Mouse (Mus musculus): Measurements from ENCODE around the gene Rgs6.
A peak's percentile ranks its signal among the peaks of the same experiment; 100 is the strongest.

The Rgs6 gene

DNA sequence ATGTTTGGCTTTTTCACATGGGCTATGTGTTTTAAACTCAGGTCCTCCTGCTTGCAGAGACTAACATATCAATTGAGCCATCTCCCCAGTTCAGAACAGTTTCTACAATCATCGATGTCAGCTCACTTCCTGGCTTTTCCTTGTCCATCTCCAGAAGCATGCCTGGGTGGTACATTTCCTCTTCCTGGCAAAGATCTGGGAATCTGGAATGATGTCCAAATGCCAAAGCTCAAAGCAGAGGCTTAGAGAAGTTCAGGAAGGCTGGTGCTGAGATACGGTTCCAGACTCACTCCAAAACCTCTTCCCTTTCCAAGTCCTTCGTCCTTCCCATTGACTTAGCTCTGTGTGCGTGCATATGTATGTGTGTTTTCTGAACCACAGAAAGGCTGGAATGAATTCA, 59.8 kb downstream of the Rgs6 start:
- DNase-seq (ENCODE audit: low spot score) = no peak

DNA sequence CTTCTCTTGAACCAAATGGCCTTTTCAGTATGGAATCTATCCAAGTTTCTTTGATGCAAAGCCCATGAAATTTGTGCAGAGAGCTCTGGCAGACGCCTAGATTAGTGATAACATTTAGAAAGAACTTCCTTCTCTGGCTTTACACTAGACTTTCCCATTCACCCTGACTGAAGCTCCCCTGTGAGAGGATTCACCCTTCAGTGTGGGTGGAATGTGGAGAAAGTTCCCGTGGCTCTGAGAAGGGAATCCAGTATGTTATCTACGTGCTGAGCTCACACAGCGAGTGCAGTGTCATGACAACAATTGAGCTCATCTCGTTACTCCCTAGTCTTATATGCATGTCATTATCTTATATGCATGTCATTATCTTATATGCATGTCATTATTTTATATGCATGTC, 61.9 kb downstream of the Rgs6 start:
- DNase-seq (ENCODE audit: low spot score) = no peak

DNA sequence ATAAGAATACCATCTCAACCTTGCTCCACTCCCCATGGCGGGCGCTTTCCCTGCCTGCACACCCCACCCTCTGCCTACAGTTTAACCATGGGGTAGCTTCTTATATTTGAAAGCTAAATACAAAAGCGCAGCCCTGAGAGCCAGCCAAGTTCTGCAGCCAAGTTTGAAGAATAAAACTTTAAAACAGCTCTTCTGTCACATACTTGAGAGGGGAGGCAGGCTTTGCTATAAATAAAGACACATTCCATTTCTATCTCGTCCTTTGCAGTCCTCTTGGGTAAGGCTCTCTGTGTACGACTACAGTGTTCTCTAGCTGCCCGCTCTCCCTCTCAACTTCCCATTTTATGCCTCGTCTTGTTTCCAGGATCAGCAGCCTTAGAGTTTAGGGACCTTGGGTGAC, 76.5 kb downstream of the Rgs6 start:
- no peak for DNase-seq (ENCODE audit: low spot score)

DNA sequence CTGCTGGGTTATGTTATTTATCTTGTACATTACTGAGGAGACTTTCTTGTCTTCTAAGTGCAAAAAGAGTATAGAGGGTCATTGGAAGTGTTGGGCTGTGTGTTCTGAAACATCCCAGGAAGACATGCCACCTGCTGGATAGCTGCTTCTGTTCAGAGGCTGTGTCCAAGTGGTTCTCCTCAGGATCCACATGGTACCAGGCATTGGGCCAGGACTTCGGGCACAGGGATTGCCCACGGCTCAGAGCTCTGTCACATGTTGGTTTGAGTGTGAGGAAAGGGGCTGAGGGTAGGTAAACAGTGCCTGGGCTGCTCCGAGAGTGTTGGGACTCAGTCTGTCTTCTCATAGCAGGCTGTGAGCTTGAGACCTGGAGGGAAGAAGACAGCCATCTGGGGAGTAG, 79.3 kb downstream of the Rgs6 start:
- DNase-seq (ENCODE audit: low spot score) = no peak

DNA sequence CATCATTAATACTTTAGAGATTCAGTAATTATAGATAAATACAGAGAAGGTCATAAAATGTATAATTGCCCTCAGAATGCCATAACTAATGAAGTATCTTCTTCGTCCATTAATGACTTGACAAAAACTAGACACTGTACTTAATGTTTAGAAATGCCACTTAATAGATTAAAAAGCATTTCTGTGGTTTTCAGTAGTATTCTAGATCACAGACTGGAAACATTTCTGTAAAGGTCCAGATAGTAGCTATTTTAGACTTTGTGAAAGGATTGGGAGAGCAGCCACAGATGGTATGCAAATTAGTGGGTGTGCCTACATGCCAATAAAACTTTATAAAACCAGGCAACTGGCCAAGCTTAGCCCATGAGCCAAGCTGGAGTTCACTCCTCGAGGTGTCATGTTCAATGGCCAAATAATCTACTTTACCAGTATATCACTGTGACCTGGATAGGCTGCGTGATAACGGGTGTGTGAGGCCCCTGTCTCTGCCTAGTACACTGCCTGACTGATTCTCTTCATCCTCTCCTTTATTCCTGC, 82.2 kb downstream of the Rgs6 start:
- no peak for DNase-seq (ENCODE audit: low spot score)

DNA sequence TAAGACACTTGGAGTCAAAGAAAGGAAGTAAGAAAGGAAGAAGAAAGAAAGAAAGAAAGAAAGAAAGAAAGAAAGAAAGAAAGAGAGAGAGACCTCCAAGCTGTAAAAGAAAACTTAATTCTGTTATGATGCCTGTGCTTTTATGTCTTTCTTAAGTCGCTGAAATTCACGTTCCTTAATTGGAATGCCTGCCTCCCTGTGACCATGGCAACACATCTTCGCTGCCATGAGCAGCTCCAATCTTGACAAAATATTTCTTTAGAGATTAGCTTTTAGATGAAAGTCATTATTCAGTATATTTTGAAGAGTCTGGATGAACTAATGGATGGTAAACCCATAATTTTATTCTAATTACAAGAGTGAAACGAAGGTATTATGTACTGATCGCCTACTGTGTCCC, 83.5 kb downstream of the Rgs6 start:
- no peak for DNase-seq (ENCODE audit: low spot score)

DNA sequence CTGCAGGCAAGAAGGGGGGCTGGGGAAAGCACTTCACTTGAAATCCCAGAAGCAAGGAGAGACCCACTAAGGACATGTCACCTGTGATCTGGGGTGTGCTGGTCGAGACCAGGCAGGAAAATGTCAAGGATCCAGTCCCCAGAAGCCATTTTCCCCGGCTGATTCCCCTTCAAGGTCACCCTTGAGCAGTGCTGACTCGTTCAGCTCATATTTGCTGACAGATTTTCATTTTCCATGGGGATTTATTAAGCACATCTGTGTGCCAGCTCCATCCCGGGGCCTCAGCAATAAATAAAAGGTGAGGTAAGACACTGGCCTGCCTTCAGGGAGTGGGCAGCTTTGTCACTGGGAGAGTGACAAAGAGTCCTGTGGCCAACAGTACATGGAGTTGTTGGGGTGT, 87.0 kb downstream of the Rgs6 start:
- DNase-seq (ENCODE audit: low spot score) = no peak

DNA sequence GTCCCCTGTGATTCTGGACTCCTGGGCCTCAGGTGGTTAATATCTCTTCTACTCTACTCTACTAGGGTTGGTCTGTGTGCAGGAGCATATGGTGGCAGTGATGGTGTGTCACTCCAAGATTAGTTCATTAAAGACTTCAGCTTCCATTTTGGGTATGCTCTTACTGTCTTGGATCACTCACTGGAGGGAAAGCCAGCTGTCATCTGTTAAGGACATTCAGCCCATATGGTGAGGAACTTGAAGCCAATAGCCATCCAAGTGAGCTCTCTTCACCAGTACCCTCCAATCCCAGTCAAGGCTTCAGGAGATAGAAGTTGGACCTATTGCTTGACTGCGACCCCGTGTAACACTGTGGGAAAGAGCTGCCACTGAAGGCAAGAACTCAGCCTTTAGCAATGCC, 98.9 kb downstream of the Rgs6 start:
- DNase-seq (ENCODE audit: low spot score) = no peak

DNA sequence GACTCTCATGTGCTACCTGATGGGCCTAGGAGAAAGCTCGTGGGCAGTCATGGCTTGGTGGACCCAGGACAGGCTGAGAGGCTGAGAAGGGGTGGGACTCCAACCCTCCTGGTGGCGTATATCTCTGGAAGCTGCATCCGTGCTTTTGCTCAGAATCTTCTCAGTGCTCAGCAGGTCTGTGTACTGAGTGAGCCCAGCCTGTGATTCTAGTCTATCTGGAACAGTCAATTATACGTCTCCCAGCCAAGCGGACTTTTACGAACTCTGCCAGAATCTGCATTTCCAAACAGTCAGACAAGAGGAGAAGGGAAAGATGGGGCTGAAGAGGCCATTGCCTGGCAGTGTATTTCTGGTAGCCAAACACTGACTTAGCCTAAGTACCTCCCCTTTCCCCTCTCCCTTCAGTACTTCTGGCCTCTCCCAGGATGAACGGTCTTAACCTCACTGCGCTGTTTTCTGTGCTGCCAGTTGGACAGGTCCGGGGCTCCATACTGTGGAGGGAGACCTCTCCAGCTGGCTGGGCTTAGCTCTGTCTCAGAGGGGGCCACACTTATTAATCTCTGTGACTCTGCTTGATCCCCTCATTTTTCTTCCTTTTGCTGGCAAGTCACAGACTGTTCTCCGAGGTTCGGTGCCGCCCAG, 110.9 kb downstream of the Rgs6 start:
- DNase-seq (ENCODE audit: low spot score) = no peak

DNA sequence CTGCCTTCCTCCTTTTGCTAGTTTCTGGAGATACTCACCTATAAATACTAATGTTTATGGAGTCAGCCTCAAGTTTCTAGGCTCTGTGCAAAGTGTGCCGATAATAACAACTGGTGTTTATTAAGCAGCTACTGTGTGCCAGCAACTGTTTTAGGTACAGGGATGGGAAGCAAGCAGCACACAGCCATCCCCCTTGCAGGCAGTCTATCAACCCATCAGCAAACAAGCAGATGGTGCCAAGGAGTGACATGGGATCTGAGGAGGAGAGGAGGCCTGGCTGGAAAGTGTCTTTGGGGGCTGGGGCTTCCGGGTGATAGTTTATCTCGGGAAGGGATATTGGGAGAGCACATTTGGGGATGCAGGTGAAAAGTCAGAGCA, 111.4 kb downstream of the Rgs6 start:
- DNase-seq (ENCODE audit: low spot score) = no peak

DNA sequence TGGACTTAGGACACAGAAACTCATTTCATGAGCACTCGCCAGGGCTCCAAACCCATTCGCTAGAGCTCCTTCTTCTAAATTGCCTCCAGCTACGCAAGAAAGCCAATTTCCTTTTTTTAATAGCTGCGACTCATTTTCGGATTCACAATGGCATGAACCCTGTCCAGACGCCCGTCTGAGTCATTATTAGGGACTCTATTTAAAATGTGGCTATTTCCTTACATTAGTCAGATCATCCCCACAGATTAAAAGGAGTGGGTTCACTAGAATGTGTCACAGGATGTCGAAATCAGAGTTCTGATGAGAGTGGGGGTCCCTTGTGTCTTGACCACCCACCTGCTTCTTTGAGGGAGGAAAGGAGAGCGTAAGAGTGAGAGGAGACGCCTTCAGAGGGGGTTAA, 112.1 kb downstream of the Rgs6 start:
- no peak for DNase-seq (ENCODE audit: low spot score)

DNA sequence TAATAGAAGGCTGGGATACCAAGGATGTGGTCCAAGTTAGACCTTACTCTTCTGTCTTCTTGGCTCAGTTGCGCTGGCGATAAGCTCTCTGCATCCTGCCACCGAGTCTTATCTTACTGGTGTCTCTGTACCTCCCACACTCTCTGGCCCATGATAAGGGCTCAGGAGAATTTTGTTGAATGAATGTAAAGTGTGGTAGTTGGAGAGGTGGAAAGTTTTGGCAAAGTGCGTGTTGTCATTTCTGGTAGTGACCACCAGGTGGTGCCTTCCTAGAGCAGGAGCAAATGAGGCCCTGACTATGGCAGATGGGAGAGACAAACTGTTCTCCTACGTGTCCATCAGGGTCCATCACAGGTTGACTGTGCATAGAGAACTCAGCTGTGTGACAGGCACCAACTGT, 112.7 kb downstream of the Rgs6 start:
- DNase-seq (ENCODE audit: low spot score) = peak; percentile 35

DNA sequence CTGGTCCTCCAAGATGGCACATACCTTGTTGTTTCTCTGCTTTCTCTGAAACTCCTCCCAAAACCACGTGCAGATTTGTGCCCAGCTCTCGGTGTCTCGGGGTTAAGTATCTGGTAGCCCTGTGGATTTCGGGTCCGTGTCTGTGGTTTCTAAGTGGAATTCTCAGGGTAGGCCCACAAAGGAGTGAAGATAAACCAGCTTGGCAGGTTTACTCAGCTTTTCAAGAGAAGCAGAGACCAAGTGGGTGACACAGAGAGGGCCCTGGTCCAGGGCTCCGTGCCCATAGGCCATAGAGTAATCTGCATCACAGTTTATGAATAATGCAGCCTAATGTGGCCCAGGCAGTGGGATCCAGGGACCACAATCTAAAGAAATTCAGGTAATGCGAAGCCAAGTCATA, 113.3 kb downstream of the Rgs6 start:
- DNase-seq (ENCODE audit: low spot score) = no peak

DNA sequence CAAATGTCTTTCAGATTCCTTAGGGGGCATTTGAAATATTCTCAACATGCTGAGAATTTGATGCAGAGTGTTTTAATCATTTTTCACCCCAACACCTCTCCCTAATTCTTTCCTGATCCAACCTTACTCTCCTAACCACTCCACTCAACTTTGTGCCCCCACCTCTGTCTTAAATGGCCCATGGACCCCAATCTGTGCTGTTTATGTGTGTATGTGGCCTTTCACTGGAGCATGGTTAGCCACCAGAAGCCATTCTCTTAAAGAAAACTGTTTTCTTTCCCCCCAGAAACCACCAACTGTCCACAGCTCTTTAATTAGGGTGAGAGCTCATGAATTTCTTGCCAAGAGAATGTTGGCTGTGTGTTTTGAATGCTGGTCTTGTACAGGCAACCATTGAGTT, 122.3 kb downstream of the Rgs6 start:
- no peak for DNase-seq (ENCODE audit: low spot score)

DNA sequence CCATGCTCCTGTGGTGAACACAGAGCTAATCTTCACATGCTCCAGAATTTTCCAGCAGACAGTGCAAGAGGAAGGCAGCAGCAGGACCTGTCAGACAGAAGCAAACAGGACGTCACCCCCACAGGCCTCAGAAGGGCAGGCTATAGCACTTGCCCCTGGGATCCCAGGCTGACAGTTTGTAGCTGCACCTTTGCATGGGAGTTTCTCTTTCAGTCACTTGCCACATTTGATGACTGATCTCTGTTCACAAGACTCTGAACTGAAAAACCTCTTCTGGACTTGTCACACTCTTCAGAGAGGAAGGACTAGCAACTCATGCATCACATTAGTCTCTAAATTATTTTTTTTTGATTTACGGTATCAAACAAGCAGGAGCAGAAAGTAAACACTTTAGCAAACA, 126.2 kb downstream of the Rgs6 start:
- no peak for DNase-seq (ENCODE audit: low spot score)

DNA sequence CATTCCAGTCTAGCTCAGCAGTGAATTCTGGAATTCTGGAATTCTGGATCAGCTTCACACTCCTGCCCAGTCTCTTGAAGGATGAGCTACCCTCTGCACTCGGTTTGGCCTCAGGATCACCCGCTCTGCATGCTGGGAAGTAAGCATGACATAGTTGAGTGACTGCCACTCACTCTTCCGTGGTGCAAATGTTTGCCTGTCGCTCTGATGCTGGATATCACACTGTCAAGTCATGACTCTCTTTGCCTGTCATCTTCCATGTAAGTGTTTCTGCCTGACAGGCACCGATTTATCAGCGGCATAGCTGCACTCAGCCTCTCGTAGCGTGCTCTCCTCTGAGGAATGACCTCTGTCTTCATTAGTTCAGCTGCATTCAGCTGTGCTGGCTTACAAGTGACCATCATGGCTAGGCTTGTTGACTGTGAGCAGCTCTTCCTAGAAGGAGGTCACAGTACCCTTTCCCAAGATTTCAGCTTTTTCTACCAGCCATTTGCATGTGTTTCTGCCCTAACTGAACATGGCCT, 135.0 kb downstream of the Rgs6 start:
- DNase-seq (ENCODE audit: low spot score) = no peak

DNA sequence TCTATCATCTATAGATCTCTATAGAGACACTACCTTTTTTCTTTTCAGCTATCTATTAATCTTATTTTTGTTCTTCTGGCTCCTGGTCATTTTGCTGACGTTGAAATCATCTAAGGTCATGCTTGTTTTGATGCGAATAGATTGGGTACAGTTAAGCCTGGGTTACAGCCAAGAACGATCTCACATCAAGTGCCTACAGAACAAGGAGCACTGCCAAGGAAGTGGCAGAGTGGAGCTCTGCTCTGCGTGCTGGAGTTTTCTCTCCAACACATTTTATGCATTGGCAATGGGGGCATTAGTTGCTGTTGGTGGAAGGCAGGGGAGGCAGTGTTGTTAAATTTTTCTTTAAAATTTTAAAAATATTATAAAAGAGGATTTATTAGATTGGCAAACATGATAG, 138.2 kb downstream of the Rgs6 start:
- no peak for DNase-seq (ENCODE audit: low spot score)

DNA sequence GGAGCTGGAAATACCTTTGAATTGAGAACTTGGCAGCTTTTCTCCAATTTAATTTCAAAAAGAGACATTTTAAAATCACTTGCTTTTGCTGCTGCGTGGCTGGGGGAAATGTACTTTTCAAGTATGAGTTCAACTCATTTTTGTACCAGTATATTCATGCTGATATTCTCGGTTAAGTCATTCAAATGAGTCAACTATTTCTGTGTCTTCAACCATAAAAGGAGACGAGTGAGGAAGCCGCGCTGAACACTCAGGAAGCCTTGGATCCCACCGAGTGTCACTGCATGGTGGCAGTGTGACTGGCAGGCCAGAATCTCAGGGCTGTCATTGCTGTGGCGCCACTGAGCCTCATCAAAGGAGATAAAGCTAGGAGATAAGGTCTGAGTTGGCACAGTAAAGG, 143.5 kb downstream of the Rgs6 start:
- no peak for DNase-seq (ENCODE audit: low spot score)

DNA sequence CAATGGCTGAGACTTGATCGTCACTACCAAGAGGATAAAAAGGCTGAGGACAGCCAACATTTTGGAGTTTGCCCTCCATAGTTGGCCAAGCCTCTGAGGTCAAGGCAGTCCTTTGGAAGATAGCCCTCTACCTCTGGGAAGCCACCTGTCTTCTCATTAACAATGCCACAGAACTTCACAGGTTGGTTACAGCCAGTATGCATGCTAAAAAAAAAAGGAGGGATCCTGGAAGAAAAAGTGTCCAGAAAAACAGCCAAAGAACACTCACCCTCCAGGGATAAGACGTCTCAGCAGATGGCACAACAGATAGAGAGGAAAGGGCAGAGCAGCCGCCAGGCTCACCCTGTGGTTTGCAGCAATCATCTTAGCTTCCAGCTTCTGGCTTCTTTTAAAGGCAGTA, 154.9 kb downstream of the Rgs6 start:
- no peak for DNase-seq (ENCODE audit: low spot score)

DNA sequence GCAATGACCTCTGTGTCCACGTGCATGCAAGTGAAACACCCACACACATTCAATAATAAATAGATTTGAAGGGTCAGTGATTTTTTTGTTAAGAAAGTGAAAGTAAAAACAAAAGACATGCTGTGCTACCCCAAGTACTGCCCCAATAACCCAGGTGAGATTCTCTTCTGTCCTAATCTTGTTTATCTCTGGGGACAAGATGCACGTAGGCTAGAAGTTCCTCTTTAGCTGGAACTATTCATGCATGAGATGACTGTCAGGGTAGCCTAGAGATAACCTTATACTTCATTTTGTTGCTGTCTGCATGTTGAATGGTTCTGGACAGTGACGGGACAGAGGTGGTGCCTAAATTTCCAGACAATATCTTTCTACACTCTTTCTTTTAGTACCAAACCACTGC, 155.9 kb downstream of the Rgs6 start:
- DNase-seq (ENCODE audit: low spot score) = no peak

DNA sequence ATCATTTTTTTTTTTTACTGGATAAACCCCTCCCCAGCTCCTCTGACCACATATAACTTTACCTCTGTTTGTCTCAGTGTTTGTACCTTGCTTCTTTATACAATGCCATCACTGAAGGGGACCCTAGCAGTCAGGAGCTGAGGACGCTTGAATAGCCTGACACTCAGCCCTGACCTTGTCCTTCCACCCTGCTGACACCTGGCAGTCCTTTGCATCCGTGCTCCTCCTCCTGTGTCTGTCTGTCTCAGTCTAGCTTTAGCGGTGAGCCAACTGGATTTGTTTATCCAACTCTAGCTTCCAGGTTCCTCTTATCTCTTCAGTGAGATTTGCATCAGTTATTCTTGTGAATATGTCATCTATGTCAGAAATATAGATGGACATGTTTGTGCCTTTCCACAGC, 156.7 kb downstream of the Rgs6 start:
- no peak for DNase-seq (ENCODE audit: low spot score)

DNA sequence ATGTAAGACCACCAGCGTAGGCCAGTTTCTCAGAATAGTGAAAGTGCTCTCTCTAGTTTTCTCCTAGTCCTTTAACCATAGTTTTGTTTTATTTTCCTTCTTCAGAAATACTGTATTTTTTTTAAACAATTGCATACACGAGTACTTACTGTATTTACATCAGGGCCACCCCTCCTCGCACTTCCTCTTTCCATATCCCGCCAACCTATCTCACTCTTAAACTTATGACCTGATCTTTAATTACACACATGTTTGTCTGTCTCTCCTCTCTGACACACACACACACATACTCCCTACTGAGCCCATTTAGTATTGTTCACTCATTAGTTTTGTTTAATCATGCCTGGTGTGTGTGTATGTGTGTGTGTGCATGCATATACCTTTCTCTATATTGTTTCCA, 159.0 kb downstream of the Rgs6 start:
- no peak for DNase-seq (ENCODE audit: low spot score)

DNA sequence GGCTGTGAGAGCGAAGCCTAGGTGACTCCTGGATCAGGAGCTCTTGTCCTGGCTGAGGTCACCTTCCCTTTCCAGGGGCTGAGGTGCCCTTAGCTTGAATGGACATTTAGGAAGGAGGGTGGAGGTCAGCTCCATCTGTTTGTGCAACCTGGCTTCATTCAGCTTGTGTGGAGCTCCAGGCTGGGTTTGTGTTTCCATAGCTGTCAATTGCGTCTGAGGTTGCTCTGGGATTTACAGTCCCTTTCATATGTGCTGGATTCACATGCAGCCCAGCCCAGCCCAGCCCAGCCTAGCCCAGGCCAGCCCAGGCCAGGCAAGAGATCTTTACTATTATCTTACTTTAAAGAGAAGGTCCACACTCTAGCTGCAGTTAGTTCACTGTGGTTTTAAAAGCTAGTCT, 163.8 kb downstream of the Rgs6 start:
- DNase-seq (ENCODE audit: low spot score) = no peak

DNA sequence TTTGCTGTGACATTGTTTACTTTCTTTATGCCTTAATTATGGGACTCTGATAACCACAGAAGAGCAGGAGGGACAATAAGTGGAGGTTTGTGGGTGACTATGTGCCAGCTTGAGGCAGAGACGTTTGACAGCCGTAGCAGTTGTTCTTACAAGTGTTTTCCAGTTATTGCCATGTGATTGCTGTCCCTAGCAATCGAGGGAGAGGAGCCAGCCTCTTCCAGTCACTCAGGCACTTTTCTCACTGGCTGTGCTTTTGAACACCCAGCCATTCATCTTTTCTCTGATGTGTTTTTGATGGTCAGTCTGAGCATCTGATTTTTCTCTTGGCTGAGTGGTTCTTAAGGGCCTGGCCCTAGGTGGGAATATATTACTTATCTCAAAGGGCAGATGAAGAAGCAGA, 166.4 kb downstream of the Rgs6 start:
- DNase-seq (ENCODE audit: low spot score) = no peak

DNA sequence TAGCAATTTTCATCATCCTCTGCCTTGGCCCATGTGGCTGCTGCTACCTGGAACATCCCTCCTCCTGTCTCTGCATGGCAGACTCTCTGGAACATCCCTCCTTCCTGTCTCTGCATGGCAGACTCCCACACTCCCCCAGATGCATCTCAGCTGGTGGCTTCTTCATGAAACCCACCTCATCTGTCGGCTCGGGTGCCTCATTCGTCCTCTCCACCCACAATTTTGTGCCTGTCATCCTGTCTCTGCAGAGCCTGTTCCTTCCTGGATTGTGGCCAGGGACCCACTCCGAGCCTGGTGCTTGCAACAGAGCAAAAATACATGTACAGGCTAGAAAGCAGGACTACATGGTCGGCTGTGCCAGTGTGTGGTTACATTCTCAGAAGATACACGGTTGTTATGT, 168.7 kb downstream of the Rgs6 start:
- no peak for DNase-seq (ENCODE audit: low spot score)
